Mouse (Mus musculus): ENCODE results near the gene Sgms1. TPM values are rescaled to one million over a fixed set of nuclear protein-coding genes. Genes with fewer than 3 reads are reported as not detected.

Gene Sgms1
- polyA plus RNA-seq, 1 experiment, result 243 TPM

- Histone ChIP-seq H3K4me1 (ENCODE audit: control insufficient read depth, insufficient read depth, low read length) (no peaks in the 10 kb centered on the region), H3K4me3 (ENCODE audit: control insufficient read depth, low read depth, low read length) (no peak overlapping the region), H3K27ac (ENCODE audit: control insufficient read depth, insufficient read depth, low read depth, low read length) (0 out of 2 replicates have a peak overlapping the region, but pooled peaks have one; percentile 16), H3K36me3 (ENCODE audit: control insufficient read depth, insufficient read depth, low read length) (no peaks in the 10 kb centered on the region), H3K27me3 (ENCODE audit: control insufficient read depth, insufficient read depth, low read length) (no peaks in the 10 kb centered on the region)
- TF ChIP-seq POLR2A (IDR thresholded peaks at IDR 0.05; ENCODE audit: control insufficient read depth, low read depth, low read length) (no peak), CTCF (IDR thresholded peaks at IDR 0.05; ENCODE audit: control insufficient read depth, insufficient read depth, insufficient replicate concordance, low read depth, low read length) (no peak)
Observed at GRCm38 (mm10) chr19:32269844-32270176, 119.7 kb downstream of the Sgms1 start.

- TF ChIP-seq POLR2A (IDR thresholded peaks at IDR 0.05; ENCODE audit: control insufficient read depth, low read depth, low read length) (no peak), CTCF (IDR thresholded peaks at IDR 0.05; ENCODE audit: control insufficient read depth, insufficient read depth, insufficient replicate concordance, low read depth, low read length) (no peak)
- H3K27me3 ChIP-seq (ENCODE audit: control insufficient read depth, insufficient read depth, low read length), result no peaks in the 10 kb centered on the region
- H3K4me3 ChIP-seq (ENCODE audit: control insufficient read depth, low read depth, low read length), result no peak overlapping the region
- H3K27ac ChIP-seq (ENCODE audit: control insufficient read depth, insufficient read depth, low read depth, low read length), result peak overlapping the region; percentile 37; the same call in 1 of the 2 replicates
- no peaks in the 10 kb centered on the region for H3K4me1 ChIP-seq (ENCODE audit: control insufficient read depth, insufficient read depth, low read length)
- no peaks in the 10 kb centered on the region for H3K36me3 ChIP-seq (ENCODE audit: control insufficient read depth, insufficient read depth, low read length)
Observed at GRCm38 (mm10) chr19:32269141-32269843, 120.2 kb downstream of the Sgms1 start.

GRCm38 (mm10) chr19:32268562-32268961 is 121.0 kb downstream of the Sgms1 start:
- Histone ChIP-seq H3K4me3 (ENCODE audit: control insufficient read depth, low read depth, low read length) (no peak overlapping the region), H3K27ac (ENCODE audit: control insufficient read depth, insufficient read depth, low read depth, low read length) (no peak overlapping the region), H3K36me3 (ENCODE audit: control insufficient read depth, insufficient read depth, low read length) (no peaks in the 10 kb centered on the region), H3K27me3 (ENCODE audit: control insufficient read depth, insufficient read depth, low read length) (no peaks in the 10 kb centered on the region), H3K4me1 (ENCODE audit: control insufficient read depth, insufficient read depth, low read length) (no peaks in the 10 kb centered on the region)
- TF ChIP-seq CTCF (IDR thresholded peaks at IDR 0.05; ENCODE audit: control insufficient read depth, insufficient read depth, insufficient replicate concordance, low read depth, low read length) (no peak), POLR2A (IDR thresholded peaks at IDR 0.05; ENCODE audit: control insufficient read depth, low read depth, low read length) (no peak)

- Histone ChIP-seq H3K4me1 (ENCODE audit: control insufficient read depth, insufficient read depth, low read length) (no peaks in the 10 kb centered on the region), H3K27ac (ENCODE audit: control insufficient read depth, insufficient read depth, low read depth, low read length) (no peak overlapping the region), H3K4me3 (ENCODE audit: control insufficient read depth, low read depth, low read length) (no peak overlapping the region), H3K27me3 (ENCODE audit: control insufficient read depth, insufficient read depth, low read length) (no peaks in the 10 kb centered on the region), H3K36me3 (ENCODE audit: control insufficient read depth, insufficient read depth, low read length) (no peaks in the 10 kb centered on the region)
- TF ChIP-seq POLR2A (IDR thresholded peaks at IDR 0.05; ENCODE audit: control insufficient read depth, low read depth, low read length), result no peak
- no peak for TF ChIP-seq CTCF (IDR thresholded peaks at IDR 0.05; ENCODE audit: control insufficient read depth, insufficient read depth, insufficient replicate concordance, low read depth, low read length)
Observed at GRCm38 (mm10) chr19:32266385-32267252, 122.9 kb downstream of the Sgms1 start.

GRCm38 (mm10) chr19:32263753-32264152 is 125.8 kb downstream of the Sgms1 start:
- no peaks in the 10 kb centered on the region for H3K36me3 ChIP-seq (ENCODE audit: control insufficient read depth, insufficient read depth, low read length)

GRCm38 (mm10) chr19:32262805-32263572 is 126.5 kb downstream of the Sgms1 start:
- H3K36me3 ChIP-seq (ENCODE audit: control insufficient read depth, insufficient read depth, low read length), result no peaks in the 10 kb centered on the region
- H3K4me1 ChIP-seq (ENCODE audit: control insufficient read depth, insufficient read depth, low read length), result no peaks in the 10 kb centered on the region; the same call in 1 of the 2 replicates
- H3K27ac ChIP-seq (ENCODE audit: control insufficient read depth, insufficient read depth, low read depth, low read length), result no peak overlapping the region
- H3K27me3 ChIP-seq (ENCODE audit: control insufficient read depth, insufficient read depth, low read length), result no peaks in the 10 kb centered on the region
- TF ChIP-seq CTCF (IDR thresholded peaks at IDR 0.05; ENCODE audit: control insufficient read depth, insufficient read depth, insufficient replicate concordance, low read depth, low read length), result no peak
- no peak for TF ChIP-seq POLR2A (IDR thresholded peaks at IDR 0.05; ENCODE audit: control insufficient read depth, low read depth, low read length)
- no peak overlapping the region for H3K4me3 ChIP-seq (ENCODE audit: control insufficient read depth, low read depth, low read length)

More at GRCm38 (mm10) chr19:32263753-32264152, 125.8 kb downstream of the Sgms1 start:
- Histone ChIP-seq H3K27ac (ENCODE audit: control insufficient read depth, insufficient read depth, low read depth, low read length) (no peak overlapping the region), H3K4me1 (ENCODE audit: control insufficient read depth, insufficient read depth, low read length) (no peaks in the 10 kb centered on the region), H3K4me3 (ENCODE audit: control insufficient read depth, low read depth, low read length) (no peak overlapping the region), H3K27me3 (ENCODE audit: control insufficient read depth, insufficient read depth, low read length) (no peaks in the 10 kb centered on the region)
- TF ChIP-seq CTCF (IDR thresholded peaks at IDR 0.05; ENCODE audit: control insufficient read depth, insufficient read depth, insufficient replicate concordance, low read depth, low read length) (no peak), POLR2A (IDR thresholded peaks at IDR 0.05; ENCODE audit: control insufficient read depth, low read depth, low read length) (no peak)

Data from testis, adult 2 months (tissue).